Mouse (Mus musculus): ENCODE data around the gene Olfr629. TPM values are rescaled to one million over a fixed set of nuclear protein-coding genes. Genes with fewer than 3 reads are reported as not detected.

Gene Olfr629
- not detected in 2 replicates for polyA plus RNA-seq (2012; rRNA removed)

DNA sequence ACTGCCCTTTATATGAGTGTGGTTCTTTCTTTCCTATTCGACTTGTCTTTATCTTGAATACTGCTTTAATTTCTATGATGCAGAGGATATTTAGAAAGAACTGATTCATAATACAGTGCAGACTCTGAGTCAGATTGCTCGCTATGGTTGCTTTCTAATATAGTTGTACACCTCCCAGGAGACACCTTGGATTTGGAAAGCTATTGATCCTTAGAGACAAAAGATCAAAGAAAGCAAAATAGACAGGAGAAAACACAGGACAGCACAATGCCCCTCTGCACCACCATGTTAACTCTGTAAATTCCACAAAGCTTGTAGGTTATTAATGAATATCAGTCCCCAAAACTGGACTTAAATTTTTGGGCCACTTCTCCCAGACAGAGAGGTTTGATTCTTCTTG lies at the start of gene Olfr629:
TSS of gene Olfr629 (minus strand) at position 101 of the 400 bp plus-strand sequence.

DNA sequence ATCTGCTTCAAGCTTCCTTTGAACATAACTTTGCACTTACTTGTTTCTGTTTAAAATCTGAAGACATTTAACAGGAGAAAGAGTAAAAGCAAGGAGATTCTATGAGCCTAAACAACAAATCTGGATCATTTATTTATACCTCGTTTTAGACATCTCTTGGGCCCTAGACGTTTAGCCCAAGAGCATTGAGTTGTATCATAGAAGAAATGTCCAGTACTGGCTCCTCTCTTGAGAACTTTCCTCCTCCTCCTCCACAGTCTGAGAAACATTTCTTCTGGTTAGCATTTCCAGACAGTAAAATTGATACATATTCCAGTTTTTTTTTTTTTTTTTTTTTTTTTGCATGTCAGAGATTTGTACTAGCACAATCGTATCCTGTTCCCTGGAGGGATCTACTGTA lies 47.0 kb upstream of the Olfr629 start, which contains the start of gene Olfr67:
TSS of gene Olfr67 (minus strand) at position 101 of the 400 bp plus-strand sequence.

GRCm38 (mm10) chr7:103779598-103779997 lies 34.9 kb upstream of the Olfr629 start, which contains the start of gene Olfr68:
Gene Olfr68, minus strand, starts transcription at chr7:103779698.

DNA sequence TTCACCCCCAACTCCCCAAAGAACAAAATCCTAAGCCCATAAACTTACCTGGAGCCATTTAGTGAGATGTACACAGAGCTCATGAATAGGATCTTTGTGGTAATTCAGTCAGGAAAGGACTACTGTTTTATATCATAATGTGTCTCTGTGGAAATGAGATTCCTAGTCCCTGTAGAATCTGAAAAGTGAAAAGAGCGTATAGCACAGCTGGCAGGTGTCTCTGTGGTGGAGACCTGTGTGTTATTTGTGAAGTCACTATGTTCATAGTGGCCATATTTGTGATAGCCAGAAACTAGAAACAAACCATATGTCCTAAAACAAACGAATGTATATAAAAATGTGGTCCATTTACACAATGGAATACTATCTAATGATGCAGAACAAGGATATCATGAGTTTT lies 26.8 kb upstream of the Olfr629 start, which contains the start of gene Olfr69:
TSS of gene Olfr69 (minus strand) at position 101 of the 400 bp plus-strand sequence.

GRCm38 (mm10) chr7:103757233-103757632 lies 12.5 kb upstream of the Olfr629 start, which contains the start of gene Olfr630:
Gene Olfr630, minus strand, starts transcription at chr7:103757333.

GRCm38 (mm10) chr7:103730074-103730473 lies 14.7 kb downstream of the Olfr629 start, which contains the start of gene Olfr628:
Gene Olfr628, plus strand, starts transcription at chr7:103730374.

DNA sequence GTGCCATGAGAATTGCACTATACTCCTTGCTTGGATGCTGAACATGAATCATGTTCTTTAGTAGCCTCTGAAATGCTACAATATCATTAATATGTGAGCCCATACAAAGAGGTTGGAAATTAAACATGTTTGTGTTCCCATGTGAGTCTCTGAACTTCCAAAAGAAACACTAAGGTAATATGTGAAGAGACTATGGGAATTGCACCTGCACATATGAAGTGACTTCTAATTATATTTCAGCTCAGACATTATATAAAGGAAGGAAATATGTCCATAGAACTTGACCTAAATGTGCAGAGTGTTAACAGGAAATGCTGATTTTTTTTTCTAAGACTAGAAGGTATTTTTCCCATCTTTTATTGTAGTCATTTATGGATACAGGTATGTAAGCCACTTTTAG lies 30.4 kb downstream of the Olfr629 start, which contains the start of gene Olfr243:
TSS of gene Olfr243 (plus strand) at position 301 of the 400 bp plus-strand sequence.

Other genes starting within 250 kb of the Olfr629 start
- gene Olfr609, start 246.9 kb downstream of the Olfr629 start, polyA plus RNA-seq (2012; rRNA removed) = not detected in 2 replicates
- gene Olfr610, start 232.8 kb downstream of the Olfr629 start, polyA plus RNA-seq (2012; rRNA removed) = not detected in 2 replicates
- gene Olfr611, start 224.1 kb downstream of the Olfr629 start, polyA plus RNA-seq (2012; rRNA removed) = not detected in 2 replicates
- gene Olfr612, start 202.2 kb downstream of the Olfr629 start, polyA plus RNA-seq (2012; rRNA removed) = not detected in 2 replicates
- not detected in 2 replicates for gene Olfr613, start 196.9 kb downstream of the Olfr629 start, polyA plus RNA-seq (2012; rRNA removed)
- gene Olfr615, start 188.9 kb downstream of the Olfr629 start, polyA plus RNA-seq (2012; rRNA removed) = not detected in 2 replicates
- not detected in 2 replicates for gene Olfr616, start 175.8 kb downstream of the Olfr629 start, polyA plus RNA-seq (2012; rRNA removed)
- not detected in 2 replicates for gene Olfr617, start 171.9 kb downstream of the Olfr629 start, polyA plus RNA-seq (2012; rRNA removed)
- not detected in 2 replicates for gene Olfr618, start 154.8 kb downstream of the Olfr629 start, polyA plus RNA-seq (2012; rRNA removed)
- gene Olfr619, start 144.4 kb downstream of the Olfr629 start, polyA plus RNA-seq (2012; rRNA removed) = not detected in 2 replicates
- not detected in 2 replicates for gene Olfr620, start 132.4 kb downstream of the Olfr629 start, polyA plus RNA-seq (2012; rRNA removed)
- not detected in 2 replicates for gene Olfr622, start 102.2 kb downstream of the Olfr629 start, polyA plus RNA-seq (2012; rRNA removed)
- not detected in 2 replicates for gene Olfr623, start 81.2 kb downstream of the Olfr629 start, polyA plus RNA-seq (2012; rRNA removed)
- gene Olfr624, start 73.8 kb downstream of the Olfr629 start, polyA plus RNA-seq (2012; rRNA removed) = not detected in 2 replicates
- not detected in 2 replicates for gene Olfr625-ps1, start 62.2 kb downstream of the Olfr629 start, polyA plus RNA-seq (2012; rRNA removed)
- gene Olfr243, start 30.3 kb downstream of the Olfr629 start, polyA plus RNA-seq (2012; rRNA removed) = not detected in 2 replicates
- gene Olfr628, start 14.6 kb downstream of the Olfr629 start, polyA plus RNA-seq (2012; rRNA removed) = not detected in 2 replicates
- gene Olfr630, start 12.4 kb upstream of the Olfr629 start, polyA plus RNA-seq (2012; rRNA removed) = not detected in 2 replicates
- not detected in 2 replicates for gene Olfr69, start 26.7 kb upstream of the Olfr629 start, polyA plus RNA-seq (2012; rRNA removed)
- gene Olfr68, start 34.8 kb upstream of the Olfr629 start, polyA plus RNA-seq (2012; rRNA removed) = not detected in 2 replicates
- gene Olfr67, start 46.9 kb upstream of the Olfr629 start, polyA plus RNA-seq (2012; rRNA removed) = not detected in 2 replicates
- gene Hbb-bt, start 69.1 kb upstream of the Olfr629 start, polyA plus RNA-seq (2012; rRNA removed) = 19.7 and 97.2 TPM in 2 replicates
- 178 and 1,004 TPM in 2 replicates for gene Hbb-bs, start 83.2 kb upstream of the Olfr629 start, polyA plus RNA-seq (2012; rRNA removed)
- gene Hbb-bh2, start 95.6 kb upstream of the Olfr629 start, polyA plus RNA-seq (2012; rRNA removed) = not detected in 2 replicates
- gene Hbb-bh1, start 98.2 kb upstream of the Olfr629 start, polyA plus RNA-seq (2012; rRNA removed) = not detected in 2 replicates
- not detected in 2 replicates for gene Hbb-y, start 108.3 kb upstream of the Olfr629 start, polyA plus RNA-seq (2012; rRNA removed)
- gene Olfr66, start 141.3 kb upstream of the Olfr629 start, polyA plus RNA-seq (2012; rRNA removed) = not detected in 2 replicates
- gene Olfr64, start 149.5 kb upstream of the Olfr629 start, polyA plus RNA-seq (2012; rRNA removed) = not detected in 2 replicates
- not detected in 2 replicates for gene Olfr65, start 158.5 kb upstream of the Olfr629 start, polyA plus RNA-seq (2012; rRNA removed)
- 0.12 TPM in 1 of 2 replicates, not detected in the other for gene Olfr631, start 183.9 kb upstream of the Olfr629 start, polyA plus RNA-seq (2012; rRNA removed)
- gene Olfr632, start 189.4 kb upstream of the Olfr629 start, polyA plus RNA-seq (2012; rRNA removed) = not detected in 2 replicates
- gene Olfr633, start 199.5 kb upstream of the Olfr629 start, polyA plus RNA-seq (2012; rRNA removed) = not detected in 2 replicates
- gene Olfr635, start 226.2 kb upstream of the Olfr629 start, polyA plus RNA-seq (2012; rRNA removed) = not detected in 2 replicates